Mouse (Mus musculus) megakaryocyte progenitor cell, adult 5-6 weeks (primary cell): ENCODE data around the gene Vill. TPM values are rescaled to one million over a fixed set of nuclear protein-coding genes. Genes with fewer than 3 reads are reported as not detected.

Source experiments
- ATAC-seq: replicated peaks from 2 replicates; pipeline ENCODE4 v1.8.0; 2016; ENCODE audit warnings: mild to moderate bottlenecking, moderate TSS enrichment, inconsistent platforms; ENCODE audit not compliant: poor library complexity
- total RNA-seq, 2 experiments: library from RNA; stranded (forward) in 1 of 2; stranded (reverse) in 1 of 2; fragments of 157-497, 149-512 nt in 1 of 2; fragments of 200-1000 nt in 1 of 2; gene quantifications; 2 replicates each; pipeline versions ENCODE4 v1.2.3 to v1.2.4; 2015 to 2017

Gene Vill
- total RNA-seq, 2 experiments from 2014 or later: 9.2 to 37.7 TPM

GRCm38 (mm10) chr9:119107566-119107965, 55.0 kb downstream of the Vill start:
- ATAC-seq: peak; percentile 87

GRCm38 (mm10) chr9:119109685-119110353, 57.2 kb downstream of the Vill start:
- no peak for ATAC-seq

- ATAC-seq: no peak
These were observed 58.1 kb downstream of the Vill start for GRCm38 (mm10) chr9:119110640-119111039.

- no peak for ATAC-seq
These were observed 62.3 kb downstream of the Vill start for GRCm38 (mm10) chr9:119114911-119115310.

- ATAC-seq: no peak
These were observed 67.0 kb downstream of the Vill start for GRCm38 (mm10) chr9:119119409-119120167.

GRCm38 (mm10) chr9:119120168-119120560, 67.6 kb downstream of the Vill start:
- ATAC-seq: no peak

Other genes with a start within 250 kb of the Vill start
- gene Ctdspl, start 126.3 kb upstream of the Vill start, total RNA-seq (2015): 16.7 and 19.4 TPM in 2 replicates
- 7.4 and 8.1 TPM in 2 replicates for gene Ctdspl, start 126.3 kb upstream of the Vill start, total RNA-seq (2017)
- gene Plcd1, start 40.7 kb downstream of the Vill start, total RNA-seq (2015): not detected in 2 replicates
- gene Plcd1, start 40.7 kb downstream of the Vill start, total RNA-seq (2017): 0.14 and 0.29 TPM in 2 replicates
- 0.37 and 3.9 TPM in 2 replicates for gene Dlec1, start 49.7 kb downstream of the Vill start, total RNA-seq (2015)
- 1.9 TPM in 1 of 2 replicates, not detected in the other for gene Dlec1, start 49.7 kb downstream of the Vill start, total RNA-seq (2017)
- gene Acaa1b, start 104.3 kb downstream of the Vill start, total RNA-seq (2015): 0.30 and 0.76 TPM in 2 replicates
- gene Acaa1b, start 104.3 kb downstream of the Vill start, total RNA-seq (2017): not detected in 2 replicates
- gene Gm47289, start 106.4 kb downstream of the Vill start, total RNA-seq (2015): not detected in 2 replicates
- not detected in 2 replicates for gene Gm47289, start 106.4 kb downstream of the Vill start, total RNA-seq (2017)
- not detected in 2 replicates for gene Slc22a13, start 156.3 kb downstream of the Vill start, total RNA-seq (2015)
- gene Slc22a13, start 156.3 kb downstream of the Vill start, total RNA-seq (2017): not detected in 2 replicates